Mouse (Mus musculus): ENCODE results near the gene Tfap4. TPM values are rescaled to one million over a fixed set of nuclear protein-coding genes. Genes with fewer than 3 reads are reported as not detected.

Gene Tfap4
- polyA plus RNA-seq, 1 experiment from 2014 or later: 19.6 TPM

DNA sequence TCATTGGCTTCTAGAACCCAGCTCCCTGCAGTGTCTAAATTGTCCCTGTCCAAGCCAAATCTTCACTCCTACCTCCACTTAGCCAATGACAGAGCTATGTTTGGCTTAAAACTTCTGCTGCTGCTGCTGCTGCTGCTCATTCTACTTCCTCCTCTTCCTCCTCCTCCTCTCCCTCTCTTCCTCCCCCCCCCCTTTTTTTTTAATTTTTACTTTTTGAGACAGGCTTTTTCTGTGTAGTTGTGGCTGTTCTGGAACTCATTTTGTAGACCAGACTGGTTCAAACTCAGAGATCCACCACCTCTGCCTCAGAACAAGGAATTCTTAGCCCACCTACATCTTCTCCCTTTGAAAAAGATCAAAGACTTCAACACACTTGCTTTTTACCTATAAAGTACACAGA, 57.1 kb downstream of the Tfap4 start:
- H3K4me2 ChIP-seq: no peak overlapping the region
- H3K27ac ChIP-seq: no peak overlapping the region
- no peak overlapping the region for H3K4me3 ChIP-seq
- no peaks in the 10 kb centered on the region for H3K27me3 ChIP-seq
- no peaks in the 10 kb centered on the region for H3K4me1 ChIP-seq
- ATAC-seq (ENCODE audit: borderline replicate concordance, extremely low read depth, low FRiP score, low TSS enrichment): no peak
- no peak overlapping the region for H3K9ac ChIP-seq
- no peaks in the 10 kb centered on the region for H3K36me3 ChIP-seq
- no peaks in the 10 kb centered on the region for H3K9me3 ChIP-seq

GRCm38 (mm10) chr16:4501703-4502102, 58.0 kb downstream of the Tfap4 start:
- no peak overlapping the region for H3K9ac ChIP-seq
- no peaks in the 10 kb centered on the region for H3K4me1 ChIP-seq
- H3K27ac ChIP-seq: no peak overlapping the region
- WGBS: 79% methylated on average over 3 of the region's 3 CpGs
- no peaks in the 10 kb centered on the region for H3K9me3 ChIP-seq
- no peaks in the 10 kb centered on the region for H3K27me3 ChIP-seq
- no peak for ATAC-seq (ENCODE audit: borderline replicate concordance, extremely low read depth, low FRiP score, low TSS enrichment)
- no peak overlapping the region for H3K4me3 ChIP-seq
- no peak overlapping the region for H3K4me2 ChIP-seq
- H3K36me3 ChIP-seq: no peaks in the 10 kb centered on the region

- no peak for ATAC-seq (ENCODE audit: borderline replicate concordance, extremely low read depth, low FRiP score, low TSS enrichment)
- 72% methylated on average over 8 of the region's 8 CpGs for WGBS
- Histone ChIP-seq H3K4me1 (no peaks in the 10 kb centered on the region), H3K36me3 (no peaks in the 10 kb centered on the region), H3K4me2 (no peak overlapping the region), H3K27me3 (no peaks in the 10 kb centered on the region), H3K4me3 (no peak overlapping the region), H3K9me3 (no peaks in the 10 kb centered on the region), H3K27ac (no peak overlapping the region), H3K9ac (no peak overlapping the region)
These were observed 58.9 kb downstream of the Tfap4 start for GRCm38 (mm10) chr16:4500598-4501385.

- no peak overlapping the region for H3K4me2 ChIP-seq
- no peak for ATAC-seq (ENCODE audit: borderline replicate concordance, extremely low read depth, low FRiP score, low TSS enrichment)
- H3K27me3 ChIP-seq: no peaks in the 10 kb centered on the region
- H3K4me3 ChIP-seq: no peak overlapping the region
- no peaks in the 10 kb centered on the region for H3K36me3 ChIP-seq
- no peak overlapping the region for H3K9ac ChIP-seq
- H3K27ac ChIP-seq: no peak overlapping the region
- 59% methylated on average over 8 of the region's 8 CpGs for WGBS
- H3K9me3 ChIP-seq: no peaks in the 10 kb centered on the region
- H3K4me1 ChIP-seq: no peaks in the 10 kb centered on the region
These were observed 61.7 kb downstream of the Tfap4 start for GRCm38 (mm10) chr16:4497762-4498607.

DNA sequence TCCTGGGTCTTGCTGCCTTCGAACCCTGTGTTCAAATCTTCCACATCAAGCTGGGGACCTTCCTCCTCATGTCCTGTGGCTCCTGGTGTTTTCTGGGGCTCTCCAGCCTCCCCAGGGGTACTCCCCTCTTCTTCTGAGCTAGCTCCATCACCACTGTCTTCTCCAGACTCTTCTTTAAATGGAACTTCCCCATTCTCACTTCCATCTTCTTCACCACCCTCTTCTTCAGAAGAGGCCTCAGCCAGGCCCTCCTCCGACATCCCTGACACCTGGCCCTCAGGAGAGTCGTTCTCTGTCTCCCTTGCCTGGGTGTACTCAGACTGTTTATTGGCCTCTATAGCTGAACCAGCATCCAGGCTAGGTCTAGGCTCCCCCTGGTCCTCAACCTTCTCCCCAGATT, 63.2 kb downstream of the Tfap4 start:
- ATAC-seq (ENCODE audit: borderline replicate concordance, extremely low read depth, low FRiP score, low TSS enrichment): no peak
- H3K4me1 ChIP-seq: no peaks in the 10 kb centered on the region

DNA sequence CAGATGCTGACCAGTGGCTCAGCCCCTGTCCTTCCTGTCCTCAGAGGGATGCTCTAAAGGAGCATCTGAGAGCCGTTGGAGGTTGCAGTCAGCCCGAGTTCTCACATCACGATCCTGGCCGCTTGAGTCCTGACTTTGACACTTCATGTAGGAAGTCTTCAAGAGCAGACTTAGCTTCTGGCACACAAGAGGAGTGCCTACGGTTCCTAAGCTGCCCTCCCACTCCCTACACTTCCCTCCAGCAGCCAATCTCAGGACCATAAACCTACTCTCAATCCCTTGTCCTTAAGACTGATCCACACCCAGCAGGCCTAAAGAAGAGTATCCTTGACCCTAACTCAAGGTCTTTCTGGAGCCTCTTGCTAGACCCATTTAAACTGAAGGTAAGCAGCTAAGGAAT, 63.8 kb downstream of the Tfap4 start:
- Histone ChIP-seq H3K9ac (no peak overlapping the region), H3K4me1 (no peaks in the 10 kb centered on the region), H3K4me2 (no peak overlapping the region), H3K9me3 (no peaks in the 10 kb centered on the region), H3K27me3 (no peaks in the 10 kb centered on the region), H3K27ac (no peak overlapping the region), H3K4me3 (no peak overlapping the region), H3K36me3 (no peaks in the 10 kb centered on the region)
- ATAC-seq (ENCODE audit: borderline replicate concordance, extremely low read depth, low FRiP score, low TSS enrichment): no peak
- WGBS: 83% methylated on average over 5 of the region's 5 CpGs

More for the DNA sequence above, 63.2 kb downstream of the Tfap4 start:
- Histone ChIP-seq H3K9ac (no peak overlapping the region), H3K4me3 (no peak overlapping the region), H3K36me3 (no peaks in the 10 kb centered on the region), H3K4me2 (no peak overlapping the region), H3K27me3 (no peaks in the 10 kb centered on the region), H3K9me3 (no peaks in the 10 kb centered on the region), H3K27ac (no peak overlapping the region)
- 84% methylated on average over 3 of the region's 3 CpGs for WGBS

Other genes with a start within 250 kb of the Tfap4 start
- 1.2 and 1.5 TPM in 2 replicates for gene Adcy9, start 139.4 kb downstream of the Tfap4 start, polyA plus RNA-seq (2015; fragmentation: Nextera tagmentation; extraction: Ambion mirVana)
- 19.5 and 22.1 TPM in 2 replicates for gene Srl, start 18.0 kb downstream of the Tfap4 start, polyA plus RNA-seq (2015; fragmentation: Nextera tagmentation; extraction: Ambion mirVana)
- 18.5 and 24.0 TPM in 2 replicates for gene Glis2, start 34.9 kb upstream of the Tfap4 start, polyA plus RNA-seq (2015; fragmentation: Nextera tagmentation; extraction: Ambion mirVana)
- gene Pam16, start 65.1 kb upstream of the Tfap4 start, polyA plus RNA-seq (2015; fragmentation: Nextera tagmentation; extraction: Ambion mirVana): 93.8 and 94.6 TPM in 2 replicates
- 25.1 and 25.9 TPM in 2 replicates for gene Vasn, start 80.1 kb upstream of the Tfap4 start, polyA plus RNA-seq (2015; fragmentation: Nextera tagmentation; extraction: Ambion mirVana)
- gene Dnaja3, start 80.1 kb upstream of the Tfap4 start, polyA plus RNA-seq (2015; fragmentation: Nextera tagmentation; extraction: Ambion mirVana): 66.0 and 66.5 TPM in 2 replicates
- 13.4 and 15.2 TPM in 2 replicates for gene Coro7, start 119.9 kb upstream of the Tfap4 start, polyA plus RNA-seq (2015; fragmentation: Nextera tagmentation; extraction: Ambion mirVana)
- gene Nmral1, start 159.5 kb upstream of the Tfap4 start, polyA plus RNA-seq (2015; fragmentation: Nextera tagmentation; extraction: Ambion mirVana): 78.7 and 81.2 TPM in 2 replicates
- 106 and 113 TPM in 2 replicates for gene Hmox2, start 166.5 kb upstream of the Tfap4 start, polyA plus RNA-seq (2015; fragmentation: Nextera tagmentation; extraction: Ambion mirVana)
- 83.2 and 91.1 TPM in 2 replicates for gene Cdip1, start 230.4 kb upstream of the Tfap4 start, polyA plus RNA-seq (2015; fragmentation: Nextera tagmentation; extraction: Ambion mirVana)